Mouse (Mus musculus): ENCODE measurements around the gene Prdx2.
A peak's percentile ranks its signal among the peaks of the same experiment; 100 is the strongest.

Prdx2 gene

DNA sequence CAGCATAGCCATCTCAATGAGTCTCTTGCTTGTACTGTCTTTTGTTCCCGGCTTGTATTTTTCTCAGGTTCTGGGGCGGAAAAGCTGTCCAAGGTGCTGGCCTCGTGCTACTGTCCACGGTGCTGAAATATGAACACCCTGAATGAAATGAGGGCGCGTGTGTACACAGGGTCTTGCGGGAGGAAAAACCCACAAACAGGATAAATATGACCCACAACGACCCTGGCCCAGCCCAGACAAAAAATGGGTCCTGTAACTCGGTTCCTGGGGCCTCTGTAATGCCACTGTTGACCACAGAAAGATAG, 22.2 kb upstream of the Prdx2 start:
- no peak for DNase-seq (ENCODE audit: low read depth, low spot score)

DNA sequence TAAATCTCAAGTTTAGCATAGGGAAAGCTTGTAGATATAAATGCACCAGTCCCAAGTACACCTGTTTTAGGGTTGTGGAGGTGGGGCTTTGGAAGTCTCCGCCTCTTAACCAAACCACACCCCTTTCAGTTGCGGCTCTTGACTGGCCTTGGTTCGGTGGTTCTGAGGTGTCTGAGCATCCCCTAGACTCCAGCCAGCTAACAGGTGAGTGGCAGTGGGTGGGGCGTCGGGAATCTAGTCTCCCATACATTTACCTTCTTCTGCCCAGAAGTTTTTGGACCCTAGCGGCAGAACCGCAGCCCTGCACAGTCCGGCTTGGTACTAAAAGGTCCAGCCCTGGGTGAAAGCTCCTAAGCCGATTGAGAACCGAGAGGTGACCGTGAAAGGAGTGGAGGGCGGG, 19.6 kb upstream of the Prdx2 start:
- no peak for DNase-seq (ENCODE audit: low read depth, low spot score)

DNA sequence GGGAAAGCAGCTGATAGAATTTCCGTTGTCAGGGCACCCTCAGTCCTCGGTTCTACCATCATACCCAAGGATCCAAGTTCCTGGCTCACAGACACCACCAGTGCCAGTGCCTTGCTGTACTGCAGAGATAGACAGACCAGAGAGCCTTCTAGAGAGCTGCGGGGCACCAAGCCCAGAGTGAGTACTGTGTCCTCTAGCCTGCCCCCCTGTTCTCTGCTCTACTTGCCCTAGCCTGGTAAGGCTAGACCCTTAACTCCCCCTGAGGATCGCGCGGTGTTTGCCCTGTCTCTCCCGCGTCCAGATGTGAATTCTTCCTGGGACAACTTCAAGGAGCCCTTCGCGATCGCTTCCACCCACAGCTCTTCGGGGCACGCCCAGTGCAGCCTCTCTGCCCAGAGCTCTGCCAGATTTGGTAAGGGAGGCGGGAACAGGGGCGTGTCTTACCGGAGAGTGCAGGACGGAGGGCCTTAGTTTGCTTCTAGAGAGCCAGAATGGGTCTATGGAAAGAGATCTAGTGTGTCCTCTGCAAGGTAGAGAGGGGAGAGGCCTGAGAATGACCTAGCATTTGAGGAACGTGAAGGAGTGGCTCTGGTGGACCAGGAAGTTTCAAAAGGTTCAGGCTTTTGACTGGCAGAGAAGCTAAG, 16.7 kb upstream of the Prdx2 start:
- DNase-seq (ENCODE audit: low read depth, low spot score): no peak

DNA sequence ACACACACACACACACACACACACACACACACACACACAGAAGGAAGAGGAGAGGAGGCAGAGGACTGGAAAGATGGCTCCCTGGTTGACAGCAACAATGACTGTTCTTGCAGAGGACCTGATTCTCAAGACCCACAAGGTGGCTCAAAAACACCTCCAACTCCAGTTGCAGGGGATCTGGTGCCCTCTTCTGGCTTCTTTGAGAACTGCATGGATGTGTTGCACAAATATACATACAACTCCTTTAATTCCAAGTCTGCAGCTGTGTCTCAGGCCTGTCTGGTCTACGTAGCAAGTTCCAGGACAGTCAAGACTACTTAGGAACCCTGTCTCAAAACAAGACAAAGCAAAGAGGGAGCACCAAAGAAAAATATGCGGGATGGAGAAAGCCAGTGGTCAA, 12.6 kb upstream of the Prdx2 start:
- no peak for DNase-seq (ENCODE audit: low read depth, low spot score)

- DNase-seq (ENCODE audit: low read depth, low spot score): no peak
Observed at GRCm38 (mm10) chr8:84959811-84960210, 9.6 kb upstream of the Prdx2 start.

DNA sequence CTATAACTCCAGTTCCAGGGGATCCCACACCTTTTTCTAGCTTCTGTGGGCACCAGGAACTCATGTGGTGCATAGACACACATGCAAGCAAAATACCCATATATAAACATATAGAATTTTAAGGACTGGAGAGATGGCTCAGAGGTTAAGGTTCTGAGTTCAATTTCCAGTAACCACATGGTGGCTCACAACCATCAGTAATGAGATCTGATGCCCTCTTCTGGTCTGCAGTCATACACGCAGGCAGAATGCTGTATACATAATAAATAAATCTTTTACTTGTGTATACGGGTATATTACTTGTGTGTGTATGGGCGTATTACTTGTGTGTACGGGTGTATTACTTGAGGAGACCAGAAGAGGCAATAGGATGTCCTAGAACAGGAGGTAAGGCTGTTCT, 5.4 kb upstream of the Prdx2 start:
- DNase-seq (ENCODE audit: low read depth, low spot score): no peak

- peak; percentile 90 for DNase-seq (ENCODE audit: low read depth, low spot score)
Observed at GRCm38 (mm10) chr8:84965731-84966291, 3.6 kb upstream of the Prdx2 start.

GRCm38 (mm10) chr8:84966603-84967002, 2.8 kb upstream of the Prdx2 start:
- DNase-seq (ENCODE audit: low read depth, low spot score): no peak

DNA sequence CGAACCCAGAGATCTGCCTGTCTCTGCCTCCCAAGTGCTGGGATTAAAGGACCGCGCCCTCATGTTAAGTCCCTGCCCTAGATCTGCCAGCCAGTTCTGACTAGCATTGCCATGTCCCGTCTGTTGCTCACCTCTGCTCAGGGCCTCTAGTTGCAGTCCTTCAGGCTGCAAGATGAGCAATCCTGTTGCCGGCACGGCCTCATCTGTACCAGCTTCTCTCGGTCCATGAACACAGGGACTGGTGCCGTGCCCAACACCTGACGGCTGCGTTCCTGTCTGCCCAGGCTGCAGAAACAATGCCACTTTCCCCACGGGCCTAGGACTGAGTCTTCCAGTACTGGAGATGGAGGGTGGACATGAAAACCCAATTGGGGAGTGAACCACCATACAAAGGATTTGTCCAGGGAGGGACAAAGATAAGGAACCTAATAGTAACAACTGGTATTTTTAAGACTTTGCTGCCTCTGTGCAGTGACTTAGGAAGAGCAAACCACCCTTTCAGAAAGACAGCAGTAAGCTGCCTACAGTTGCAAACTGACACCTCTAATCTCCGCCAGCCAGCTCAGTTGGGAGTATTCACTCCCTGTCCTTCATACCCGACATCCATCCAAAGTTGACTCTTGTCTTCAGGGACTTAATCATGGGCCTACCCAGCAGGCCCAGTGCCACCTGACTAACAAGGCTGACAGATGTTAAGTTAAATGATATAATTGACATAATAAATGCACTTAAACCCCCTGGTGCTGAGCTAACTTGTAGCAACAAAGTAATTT, 1.7 kb upstream of the Prdx2 start:
- no peak for DNase-seq (ENCODE audit: low read depth, low spot score)

- no peak for DNase-seq (ENCODE audit: low read depth, low spot score)
Observed at GRCm38 (mm10) chr8:84968650-84969049, 737 bp upstream of the Prdx2 start.

DNA sequence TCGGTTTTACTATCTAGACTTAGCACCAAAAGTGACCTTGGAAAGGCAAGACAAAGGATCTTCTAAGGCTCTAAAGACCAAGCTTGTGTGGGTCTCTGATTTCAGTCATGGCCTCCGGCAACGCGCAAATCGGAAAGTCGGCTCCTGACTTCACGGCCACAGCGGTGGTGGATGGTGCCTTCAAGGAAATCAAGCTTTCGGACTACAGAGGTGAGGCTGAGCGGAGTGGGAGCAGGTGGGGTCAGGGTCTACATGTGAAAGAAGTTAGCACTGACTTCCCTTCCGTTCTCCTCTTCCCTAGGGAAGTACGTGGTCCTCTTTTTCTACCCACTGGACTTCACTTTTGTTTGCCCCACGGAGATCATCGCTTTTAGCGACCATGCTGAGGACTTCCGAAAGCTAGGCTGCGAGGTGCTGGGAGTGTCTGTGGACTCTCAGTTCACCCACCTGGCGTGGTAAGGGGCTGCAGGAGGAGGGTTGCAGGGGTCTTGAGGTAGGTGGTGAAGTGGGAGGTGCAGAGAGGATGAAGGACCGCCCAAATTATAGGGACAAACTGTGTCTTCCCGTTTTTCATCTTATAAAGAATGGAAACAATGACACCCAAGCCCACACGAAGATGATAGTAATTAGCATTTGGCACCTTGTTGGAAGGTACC, 876 bp downstream of the Prdx2 start:
- DNase-seq (ENCODE audit: low read depth, low spot score): no peak

GRCm38 (mm10) chr8:84970913-84971312, 1.5 kb downstream of the Prdx2 start:
- no peak for DNase-seq (ENCODE audit: low read depth, low spot score)

- no peak for DNase-seq (ENCODE audit: low read depth, low spot score)
Observed at GRCm38 (mm10) chr8:84973079-84973478, 3.7 kb downstream of the Prdx2 start.

DNA sequence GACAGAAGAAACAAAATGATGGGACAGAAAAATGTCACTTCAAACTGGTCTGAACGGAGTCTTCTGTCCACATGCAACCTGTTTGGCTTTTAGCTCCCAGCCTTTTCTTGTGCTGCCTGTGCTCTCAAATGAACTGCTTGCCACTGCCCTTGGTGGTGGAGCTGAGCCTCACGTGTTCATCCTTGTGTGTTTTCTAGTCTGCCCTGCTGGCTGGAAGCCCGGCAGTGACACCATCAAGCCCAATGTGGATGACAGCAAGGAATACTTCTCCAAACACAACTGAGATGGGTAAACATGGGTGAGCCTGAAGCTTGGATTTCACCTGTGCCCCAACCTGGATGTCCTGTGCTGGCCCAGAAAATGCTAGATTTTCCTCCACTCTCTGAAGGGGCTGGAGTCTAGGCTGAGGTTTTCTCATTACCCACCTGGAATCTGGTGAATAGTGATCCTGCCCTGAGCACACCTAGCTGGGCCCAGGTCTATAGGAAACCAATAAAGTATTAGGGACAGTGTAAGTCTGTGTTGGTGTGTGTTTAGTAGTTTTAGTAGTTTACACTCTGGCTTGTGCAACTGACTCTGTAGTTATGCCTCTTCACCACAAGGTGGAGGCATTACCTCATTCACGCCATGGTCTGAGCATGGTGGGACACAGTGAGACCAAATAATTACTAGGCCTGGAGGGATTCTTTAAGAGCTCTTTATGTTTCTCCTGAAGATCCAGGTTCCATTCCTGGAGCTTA, 4.6 kb downstream of the Prdx2 start:
- DNase-seq (ENCODE audit: low read depth, low spot score): no peak

DNA sequence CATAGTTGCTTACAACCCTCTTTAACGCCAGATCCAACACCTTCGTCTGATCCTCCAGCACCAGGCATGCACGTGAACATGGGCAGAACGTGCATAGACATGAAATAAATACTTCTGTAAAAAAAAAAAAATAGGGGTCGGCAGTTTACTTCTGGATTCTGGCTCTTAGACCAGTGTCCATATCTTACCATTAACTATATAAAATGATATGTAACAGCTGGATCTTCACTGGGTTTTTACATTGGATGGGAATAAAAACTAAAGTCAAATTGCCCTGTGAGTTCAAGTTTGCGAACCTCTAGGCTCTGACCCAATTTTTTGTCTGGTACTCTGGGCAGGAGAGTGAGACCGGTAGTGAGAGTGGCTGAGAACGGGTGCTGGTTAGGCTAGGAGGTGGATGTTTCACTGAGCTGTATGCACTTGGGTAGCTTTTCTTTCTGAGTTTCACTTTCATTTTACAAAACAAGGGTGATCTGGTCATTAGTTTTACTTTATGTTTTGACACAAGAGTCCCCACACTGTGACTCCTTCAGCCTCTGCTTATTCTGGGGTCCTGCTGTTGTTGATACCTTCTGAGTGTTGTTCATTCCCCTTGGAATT, 5.3 kb downstream of the Prdx2 start:
- no peak for DNase-seq (ENCODE audit: low read depth, low spot score)

- DNase-seq (ENCODE audit: low read depth, low spot score): no peak
Observed at GRCm38 (mm10) chr8:84975434-84975833, 6.0 kb downstream of the Prdx2 start.

GRCm38 (mm10) chr8:84976031-84976762, 6.8 kb downstream of the Prdx2 start:
- DNase-seq (ENCODE audit: low read depth, low spot score): peak; percentile 89

DNA sequence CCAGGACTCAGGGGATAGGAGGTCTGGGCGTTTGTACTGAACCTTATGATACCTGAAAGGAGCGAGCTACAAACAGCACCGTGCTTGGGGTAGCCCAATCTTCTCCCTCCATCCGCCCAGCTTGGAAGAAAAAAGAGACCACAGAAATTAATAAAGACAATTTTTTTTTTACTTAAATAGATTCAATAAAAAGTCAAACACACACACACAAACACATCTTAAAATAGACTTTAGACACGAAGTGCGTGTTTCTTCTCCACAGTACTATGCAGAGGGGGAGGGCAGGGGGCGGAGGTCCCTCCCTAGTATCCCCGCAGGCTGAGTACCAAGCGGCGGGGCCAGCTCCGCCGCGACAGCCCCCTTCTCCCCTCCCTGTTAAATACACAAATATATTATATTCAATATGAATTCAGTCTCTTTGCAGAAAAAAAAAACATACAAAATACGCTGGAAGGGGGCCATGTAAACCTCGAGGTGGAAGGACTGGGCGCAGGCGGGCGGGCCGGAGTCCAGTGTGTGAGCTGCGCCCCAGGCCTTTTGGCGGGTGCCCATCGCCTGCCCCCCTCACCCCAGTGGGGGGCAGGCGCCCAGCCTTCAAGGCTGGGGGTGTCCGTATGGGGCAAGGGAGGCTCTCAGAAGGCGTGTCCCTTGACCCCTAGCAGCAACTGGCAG, 7.5 kb downstream of the Prdx2 start:
- DNase-seq (ENCODE audit: low read depth, low spot score): no peak

DNA sequence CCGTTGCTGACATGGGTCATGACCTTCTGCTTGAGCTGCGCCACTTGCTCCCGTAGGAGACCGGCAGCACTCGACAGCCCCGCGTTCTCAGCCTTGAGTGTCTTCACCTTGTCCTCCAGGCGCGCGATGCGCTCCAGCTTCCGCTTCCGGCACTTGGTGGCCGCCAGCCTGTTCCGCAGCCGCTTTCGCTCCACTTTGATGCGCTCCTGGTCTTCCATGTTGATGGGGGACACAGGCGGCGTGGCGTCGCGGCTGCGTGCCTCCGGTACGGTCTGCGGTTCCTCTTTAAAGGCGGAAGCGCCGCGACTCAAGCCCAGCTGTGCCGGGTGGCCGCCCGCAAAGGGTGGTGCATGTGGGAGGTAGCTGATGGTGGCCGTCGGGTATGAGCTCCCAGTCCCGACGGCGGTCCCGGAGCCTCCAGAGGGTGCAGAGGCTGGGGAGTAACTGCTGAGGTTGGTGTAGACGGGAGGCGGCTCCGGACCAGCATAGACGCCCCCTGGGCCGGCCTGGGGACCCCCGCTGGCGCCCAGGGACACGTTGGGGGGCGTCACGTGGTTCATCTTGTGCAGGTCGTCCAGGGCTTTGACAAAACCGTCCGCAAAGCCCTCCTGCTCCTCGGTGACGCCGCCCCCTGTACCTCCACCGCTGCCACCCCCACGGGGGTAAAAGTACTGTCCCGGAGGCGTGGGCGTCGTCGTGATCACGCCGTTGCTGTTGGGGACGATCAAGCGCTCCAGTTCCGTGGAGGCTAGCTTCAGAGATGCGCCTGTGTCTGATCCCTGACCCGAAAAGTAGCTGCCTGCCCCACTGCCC, 8.3 kb downstream of the Prdx2 start:
- DNase-seq (ENCODE audit: low read depth, low spot score): no peak

Data from embryo, embryonic 11.5 days (tissue).